Mouse (Mus musculus) cerebellum, postnatal 10 days (tissue): ENCODE data around the gene Dnah12.
A peak's percentile ranks its signal among the peaks of the same experiment; 100 is the strongest.
"Not testable (repeated sequence)": the region's sequence is repeated elsewhere in the genome, so short reads cannot be mapped to it uniquely, and the experiment has no call there.

ENCODE experiments used
- DNase-seq, 2 experiments: peaks; one replicate each; pipeline ENCODE4 v3.0.0; 2021; ENCODE audit warnings: mixed read lengths in 2 of 2

Dnah12 gene

GRCm38 (mm10) chr14:26692974-26693373, at the start of gene Dnah12:
Gene Dnah12, plus strand, starts transcription at chr14:26693274.
- DNase-seq = no peak

DNA sequence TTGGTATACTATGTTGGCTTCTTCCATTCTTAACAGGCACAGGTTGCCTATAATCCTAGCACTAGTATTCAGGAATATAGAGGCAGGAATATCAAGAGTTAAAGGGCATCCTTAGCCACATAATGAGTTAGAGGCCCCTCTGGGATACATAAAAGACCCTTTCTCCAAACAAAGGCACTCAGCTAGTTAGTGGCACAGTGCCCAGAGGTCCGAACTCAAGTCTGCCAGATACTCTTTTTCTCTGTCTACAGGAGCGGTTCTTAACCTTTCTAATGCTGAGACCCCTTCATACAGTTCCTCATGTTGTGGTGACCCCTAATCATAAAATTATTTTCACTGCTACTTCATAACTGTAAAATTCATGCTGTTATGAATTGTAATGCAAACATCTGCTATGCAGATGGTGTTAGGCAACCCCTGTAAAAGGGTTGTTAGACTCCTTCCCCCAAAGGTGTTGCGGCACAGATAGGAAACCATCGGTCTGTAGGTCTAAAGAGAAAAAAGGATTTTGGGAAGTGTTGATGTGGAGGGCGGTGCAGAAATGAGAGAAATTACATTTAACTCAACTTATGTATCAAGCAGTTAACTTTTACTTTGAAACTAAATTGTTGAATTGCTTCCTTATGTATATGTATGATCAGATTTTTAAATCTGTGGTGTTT, 47.0 kb upstream of the Dnah12 start:
- peak; percentile 37 to 52 for DNase-seq

DNA sequence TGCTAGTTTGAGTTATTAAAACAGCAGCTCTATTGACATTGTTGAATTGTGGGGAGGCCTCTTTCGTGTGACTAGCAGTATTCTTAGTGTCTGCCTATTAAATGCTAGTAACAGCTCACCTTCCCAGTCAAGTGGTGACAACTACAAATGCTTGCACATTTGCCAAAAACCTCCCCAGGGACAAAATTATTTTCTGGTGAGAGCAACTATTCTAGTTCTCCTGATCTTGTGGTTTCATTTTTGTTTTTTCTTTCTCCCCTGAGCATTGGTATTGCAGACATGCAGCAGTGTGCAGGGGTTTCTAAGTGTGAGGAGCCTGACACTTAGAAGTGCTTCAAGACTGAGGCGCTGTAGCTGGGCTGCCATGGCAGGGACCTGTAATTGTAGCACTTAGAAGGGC, 45.3 kb upstream of the Dnah12 start:
- no peak for DNase-seq

DNA sequence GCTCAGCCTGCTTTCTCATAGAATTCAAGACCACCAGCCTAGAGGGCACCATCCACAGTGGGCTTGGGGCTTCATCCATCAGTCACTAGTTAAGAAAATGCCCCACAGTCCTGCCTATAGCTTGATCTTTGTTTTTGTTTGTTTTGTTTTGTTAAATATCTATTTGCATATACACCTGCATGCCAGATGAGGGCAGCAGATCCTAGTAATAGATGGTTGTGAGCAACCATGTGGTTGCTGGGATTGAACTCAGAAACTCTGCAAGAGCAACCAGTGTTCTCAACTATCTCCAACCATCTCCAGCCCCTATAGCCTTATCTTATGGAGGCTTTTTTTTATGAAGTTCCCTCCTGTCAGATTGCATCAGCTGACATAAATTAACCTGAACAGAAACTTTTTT, 41.2 kb upstream of the Dnah12 start:
- DNase-seq = peak in 1 of 2 experiments; percentile 13

DNA sequence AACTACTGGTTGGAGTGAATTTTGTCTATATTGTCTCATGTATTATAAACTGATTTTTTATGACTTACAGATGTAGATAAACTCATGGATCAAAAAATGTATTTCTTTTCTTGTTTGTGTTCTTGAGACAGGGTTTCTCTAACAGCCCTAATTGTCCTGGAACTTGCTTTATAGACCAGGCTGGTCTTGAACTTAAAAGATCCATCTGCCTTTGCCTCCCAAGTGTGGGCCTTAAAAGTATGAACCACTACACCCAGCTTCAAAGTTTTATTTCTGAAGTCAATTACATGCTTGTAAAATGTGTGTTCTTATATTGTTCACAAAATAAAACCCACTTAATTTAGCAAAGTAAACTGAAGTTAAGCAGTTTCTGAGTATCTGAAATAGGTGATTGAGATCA, 34.9 kb upstream of the Dnah12 start:
- no peak for DNase-seq

- no peak for DNase-seq
Observed at GRCm38 (mm10) chr14:26660233-26660632, 32.8 kb upstream of the Dnah12 start.

DNA sequence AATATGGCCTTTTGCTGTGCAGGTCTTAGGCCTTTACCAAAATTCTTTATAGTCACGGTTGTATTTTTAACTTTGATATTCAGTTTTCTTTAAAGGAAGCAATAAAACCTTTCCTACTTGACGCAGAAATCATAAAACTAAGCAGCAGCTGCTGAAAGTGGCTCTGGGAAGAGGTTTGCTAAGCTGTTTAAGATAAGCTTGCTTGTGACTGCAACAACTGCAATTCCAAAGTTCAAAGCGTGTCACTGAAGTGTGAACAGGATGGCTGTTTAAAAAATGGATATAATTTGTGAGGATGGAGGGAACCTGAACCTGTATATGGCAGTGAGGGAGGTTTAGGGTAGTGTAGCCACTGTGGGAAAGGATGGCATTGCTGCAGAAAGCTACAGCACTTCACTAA, 31.1 kb upstream of the Dnah12 start:
- DNase-seq = no peak

DNA sequence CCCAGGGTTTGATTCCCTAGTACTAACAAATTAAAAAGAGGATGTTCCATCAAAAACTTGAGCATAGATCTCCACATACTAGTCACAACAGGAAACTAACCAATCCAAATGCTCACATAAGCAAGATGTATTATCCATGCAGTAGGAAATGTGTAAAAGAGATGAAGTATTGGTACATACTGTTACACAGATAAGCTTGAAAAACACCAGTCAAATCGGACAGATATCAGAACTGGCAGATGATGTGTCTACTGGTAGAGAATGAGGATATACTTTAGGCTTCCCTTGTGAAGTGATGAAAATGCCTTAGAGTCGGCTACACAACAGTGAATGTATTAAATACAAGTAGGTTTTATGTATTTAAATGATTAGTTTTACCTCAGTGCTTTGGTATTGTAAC, 30.6 kb upstream of the Dnah12 start:
- DNase-seq = no peak

DNA sequence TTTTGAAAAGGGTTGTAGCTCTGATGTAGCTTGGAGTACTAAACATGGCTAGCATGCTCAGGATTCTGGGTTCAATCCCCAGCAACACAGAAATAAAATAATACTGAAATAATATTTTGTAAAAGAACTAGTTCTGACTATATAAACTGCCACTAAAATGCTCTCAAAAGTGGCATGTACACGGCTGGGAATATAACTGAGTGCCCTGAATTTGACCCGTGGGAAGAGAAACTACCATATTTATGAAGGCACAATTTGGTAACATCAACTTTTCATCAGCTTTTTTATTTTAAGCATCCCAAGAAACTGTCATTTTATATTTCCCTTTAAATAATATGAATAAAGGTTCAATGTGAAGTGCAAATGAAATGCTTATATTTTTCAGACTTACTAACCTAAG, 29.2 kb upstream of the Dnah12 start:
- DNase-seq = no peak

- DNase-seq = no peak
Observed at GRCm38 (mm10) chr14:26667991-26668370, 25.1 kb upstream of the Dnah12 start.

DNA sequence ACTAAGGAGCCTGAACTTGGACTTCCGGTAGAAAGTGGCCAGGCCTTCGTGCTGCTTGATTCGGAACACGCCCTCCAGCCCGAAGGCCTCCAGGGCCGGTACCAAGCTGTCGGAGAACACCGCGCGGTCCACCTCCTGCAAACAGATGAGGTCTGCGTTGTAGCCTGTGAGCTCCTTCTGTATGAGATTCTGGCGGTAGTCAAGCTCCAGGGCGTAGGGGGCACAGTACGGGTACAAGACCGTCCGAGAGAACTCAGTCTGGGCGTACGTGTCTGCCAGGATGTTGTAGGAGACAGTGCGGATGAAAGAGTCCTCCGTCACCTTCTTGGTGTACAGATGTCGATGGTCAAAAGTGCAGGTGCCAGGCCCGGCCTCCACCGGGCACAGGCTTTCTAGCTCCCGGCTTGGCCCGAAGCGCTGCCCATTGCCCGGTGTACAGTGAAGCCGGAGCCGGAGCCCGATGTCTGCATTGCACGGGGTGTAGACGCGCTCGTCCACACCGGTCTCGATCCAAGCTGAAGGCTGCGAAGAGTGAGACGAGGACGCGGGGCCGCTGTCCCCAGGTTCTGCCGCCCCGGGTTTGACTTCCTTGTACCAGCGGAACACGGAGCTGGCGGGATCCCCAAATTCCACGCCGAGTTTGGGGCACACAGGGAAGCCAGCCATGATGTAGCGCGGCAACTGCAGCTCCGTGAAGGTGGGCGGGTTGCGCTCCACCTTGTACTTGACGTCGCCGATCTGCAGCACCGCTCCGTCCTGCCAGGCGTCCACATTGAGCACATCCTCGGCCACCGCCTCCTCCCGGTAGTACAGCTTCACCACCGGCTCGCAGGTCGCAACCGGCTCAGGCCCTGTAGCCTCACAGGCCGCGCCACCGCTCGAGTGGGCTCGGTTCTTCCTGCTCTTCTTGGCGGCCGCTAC, 24.4 kb upstream of the Dnah12 start:
- peak; percentile 54 to 64 for DNase-seq

DNA sequence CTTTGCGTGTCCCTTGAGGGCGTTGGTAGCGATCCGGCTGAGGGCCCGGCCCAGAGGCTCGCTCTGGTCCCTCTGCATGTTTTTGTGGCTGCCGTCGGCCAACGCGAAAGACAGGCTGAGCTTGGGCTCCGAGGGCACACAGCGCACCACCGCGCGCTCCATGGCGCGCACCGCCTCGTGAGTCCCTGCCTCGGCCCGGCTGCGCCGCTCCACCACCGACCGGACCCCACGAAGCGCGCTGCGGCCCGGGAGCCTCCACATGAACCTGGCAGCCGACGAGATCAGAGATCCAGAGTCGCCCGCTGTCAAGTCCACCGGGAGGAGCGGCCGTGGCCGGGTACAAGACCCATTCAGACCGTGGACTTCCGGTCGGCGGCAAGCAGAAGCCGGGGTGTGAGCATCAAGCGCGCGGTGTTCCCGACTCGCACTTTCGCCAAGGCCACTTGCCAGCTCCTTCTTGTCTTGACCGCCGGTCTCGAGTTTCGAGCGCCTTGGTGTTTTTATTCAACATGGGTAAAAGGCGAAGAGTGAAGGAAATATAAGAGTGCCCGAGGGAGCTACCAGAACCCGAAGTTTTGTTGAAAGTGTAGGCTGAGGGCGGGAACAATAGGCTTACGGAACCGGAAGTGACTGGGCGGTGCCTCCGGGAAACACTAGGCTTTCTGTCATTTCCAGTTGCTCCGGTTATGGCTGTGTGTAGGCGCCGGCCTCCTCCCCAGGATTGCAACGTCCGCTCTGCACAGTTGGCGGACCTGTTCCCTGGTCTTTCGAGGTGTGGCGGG, 23.6 kb upstream of the Dnah12 start, which contains the start of gene Pde12:
Gene Pde12 (minus strand): TSS at position 592 of the 782 bp plus-strand sequence.
- peak; percentile 90 for DNase-seq

- no peak for DNase-seq
Observed at GRCm38 (mm10) chr14:26670964-26671363, 22.1 kb upstream of the Dnah12 start.

GRCm38 (mm10) chr14:26671870-26672615, 21.0 kb upstream of the Dnah12 start:
- DNase-seq = not testable (repeated sequence)

GRCm38 (mm10) chr14:26674476-26675169, 18.5 kb upstream of the Dnah12 start:
- not testable (repeated sequence) for DNase-seq

GRCm38 (mm10) chr14:26675371-26675770, 17.7 kb upstream of the Dnah12 start:
- peak; percentile 60 for DNase-seq

DNA sequence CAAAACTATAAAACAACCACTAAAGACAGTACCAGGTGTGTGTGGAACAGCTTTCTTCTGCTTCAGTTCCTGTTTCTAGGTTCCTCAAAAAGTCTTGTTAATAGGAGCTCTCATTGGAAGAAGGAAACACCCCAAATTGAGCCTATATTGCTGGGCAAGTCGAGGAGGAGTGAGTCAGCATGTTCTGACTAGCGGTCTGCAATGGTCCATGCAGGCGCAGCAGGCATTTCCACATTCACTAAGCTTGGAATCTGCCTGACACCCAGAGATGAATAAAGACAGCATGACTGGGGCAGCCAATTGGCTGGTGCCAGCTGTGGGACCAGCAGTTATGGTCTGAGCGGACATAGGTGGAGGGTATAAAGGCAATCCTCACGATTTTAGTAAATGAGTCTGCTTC, 17.3 kb upstream of the Dnah12 start:
- no peak for DNase-seq

GRCm38 (mm10) chr14:26690727-26691126, 2.3 kb upstream of the Dnah12 start:
- no peak for DNase-seq

- DNase-seq = no peak
Observed at GRCm38 (mm10) chr14:26691363-26691762, 1.7 kb upstream of the Dnah12 start.

DNA sequence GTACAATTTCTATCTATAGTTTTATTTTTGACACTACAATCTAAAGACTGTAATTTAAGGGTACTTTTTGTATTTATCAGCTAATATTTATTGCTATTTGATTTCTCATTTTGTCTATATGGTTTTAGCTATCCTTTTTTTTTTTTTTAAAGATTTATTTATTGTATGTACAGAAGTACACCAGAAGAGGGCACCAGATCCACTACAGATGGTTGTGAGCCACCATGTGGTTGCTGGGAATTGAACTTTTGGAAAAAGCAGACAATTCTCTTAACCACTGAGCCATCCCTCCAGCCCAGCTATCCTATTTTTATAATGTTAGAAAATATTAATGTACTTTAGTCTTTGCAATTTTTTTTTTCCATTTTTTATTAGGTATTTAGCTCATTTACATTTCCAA, 4.8 kb downstream of the Dnah12 start:
- peak; percentile 8 to 41 for DNase-seq

DNA sequence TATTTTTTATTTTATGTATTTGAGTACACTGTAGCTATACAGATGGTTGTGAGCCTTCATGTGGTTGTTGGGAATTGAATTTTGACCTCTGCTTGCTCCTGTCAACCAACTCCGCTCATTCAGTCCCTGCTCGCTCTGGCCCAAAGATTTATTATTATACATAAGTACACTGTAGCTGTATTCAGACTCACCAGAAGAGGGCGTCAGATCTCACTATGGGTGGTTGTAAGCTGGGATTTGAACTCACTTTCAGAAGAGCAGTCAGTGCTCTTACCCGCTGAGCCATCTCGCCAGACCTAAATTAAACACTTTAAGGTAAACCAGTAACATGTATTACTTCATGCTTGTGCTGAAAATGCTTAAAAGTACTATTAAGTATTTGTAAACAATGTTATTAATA, 12.2 kb downstream of the Dnah12 start:
- not testable (repeated sequence) for DNase-seq

DNA sequence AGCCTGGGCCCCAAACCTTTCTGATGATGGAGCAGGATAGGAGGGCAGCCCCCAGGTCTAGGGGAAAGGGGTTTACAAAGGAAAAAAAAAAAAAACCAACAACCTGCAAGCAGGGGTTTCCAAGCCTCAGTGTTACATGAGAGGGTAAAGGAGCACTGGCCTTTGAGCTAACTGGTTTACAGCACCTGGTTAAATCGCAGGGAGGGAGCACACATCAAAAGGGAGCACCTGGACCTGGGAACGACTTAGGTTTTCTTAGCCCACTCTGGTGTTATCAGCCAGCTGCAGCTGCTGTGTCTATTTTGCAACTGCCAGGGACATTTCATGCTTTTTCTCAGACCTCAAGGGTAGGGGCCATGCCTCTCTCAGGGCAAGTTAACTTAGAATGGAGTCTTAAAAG, 26.6 kb downstream of the Dnah12 start:
- not testable (repeated sequence) for DNase-seq
